Mouse (Mus musculus) liver, postnatal 0 days (tissue): ENCODE data around the gene Ehf.

Source experiments
- CTCF ChIP-seq: sonication (generic); IDR thresholded peaks from 2 replicates; pipeline ENCODE4 v1.5.1; 2016; ENCODE audit warnings: antibody characterized with exemption, low read depth
- EP300 ChIP-seq: IDR thresholded peaks from 2 replicates; pipeline ENCODE4 v1.6.1; 2016; ENCODE audit warnings: antibody characterized with exemption, low read depth, mild to moderate bottlenecking

GRCm38 (mm10) chr2:103214861-103215260 is 88.2 kb downstream of the Ehf start:
- no peak for TF ChIP-seq CTCF
- TF ChIP-seq EP300: no peak
